Mouse (Mus musculus) kidney, adult 2 months (tissue): Measurements from ENCODE around the gene Fbl. TPM values are rescaled to one million over a fixed set of nuclear protein-coding genes. Genes with fewer than 3 reads are reported as not detected.
"Not testable (repeated sequence)": the region's sequence is repeated elsewhere in the genome, so short reads cannot be mapped to it uniquely, and the experiment has no call there.

ENCODE experiments used
- DNase-seq: peaks from one replicate; pipeline ENCODE4 v3.0.0; 2021
- H3K27ac ChIP-seq: fragments of 200-500 bp; 2 replicates; pipeline ENCODE4 v1.5.1; 2012; ENCODE audit warnings: low read depth, low read length, control low read depth, inconsistent platforms; ENCODE audit not compliant: insufficient read depth
- H3K27me3 ChIP-seq: fragments of 200-500 bp; replicated peaks from 2 replicates; pipeline ENCODE4 v1.6.1; 2012; ENCODE audit warnings: mild to moderate bottlenecking, moderate library complexity, low read length, inconsistent platforms; ENCODE audit not compliant: control insufficient read depth, insufficient read depth
- H3K36me3 ChIP-seq: fragments of 200-500 bp; 2 replicates; pipeline ENCODE4 v1.6.1; 2012; ENCODE audit warnings: mild to moderate bottlenecking, moderate library complexity, low read length, inconsistent platforms; ENCODE audit not compliant: control insufficient read depth, insufficient read depth
- H3K4me1 ChIP-seq: fragments of 200-500 bp; 2 replicates; pipeline ENCODE4 v1.6.1; 2011; ENCODE audit warnings: low read length; ENCODE audit not compliant: control insufficient read depth, insufficient read depth
- H3K4me3 ChIP-seq: fragments of 200-500 bp; 2 replicates; pipeline ENCODE4 v1.5.1; 2011; ENCODE audit warnings: mild to moderate bottlenecking, low read depth, low read length, control low read depth; ENCODE audit not compliant: insufficient read depth
- CTCF ChIP-seq: fragments of 200-500 bp; conservative IDR thresholded peaks from 2 replicates; pipeline ENCODE4 v1.5.1; 2011; ENCODE audit warnings: low read depth, mild to moderate bottlenecking, control low read depth, low read length, moderate library complexity, mixed read lengths; ENCODE audit not compliant: insufficient read depth, insufficient read length
- POLR2A ChIP-seq: fragments of 200-500 bp; IDR thresholded peaks from one replicate; pipeline ENCODE4 v1.6.1; 2011; ENCODE audit warnings: low read depth, low read length, control low read depth
- WGBS: fragments of 180-500 bp; shearing (Covaris S2); methylation state at CpG from one replicate; pipeline ENCODE4 v1.1.7; 2018; 5-methylcytosine and 5-hydroxymethylcytosine counted together
- polyA plus RNA-seq: library from polyadenylated mRNA; depleted of rRNA; stranded (reverse); fragments of >200 nt; gene quantifications from 2 replicates; pipeline ENCODE4 v1.2.3, GENCODE M21; 2012; rRNA removed

Fbl gene
- polyA plus RNA-seq, 1 experiment = 54.3 TPM

GRCm38 (mm10) chr7:28210731-28211130, 41.2 kb downstream of the Fbl start:
- no peaks in the 10 kb centered on the region for H3K4me1 ChIP-seq
- 43% methylated on average over 5 of the region's 5 CpGs for WGBS
- DNase-seq = peak; percentile 35
- no peaks in the 10 kb centered on the region for H3K27me3 ChIP-seq
- no peaks in the 10 kb centered on the region for H3K36me3 ChIP-seq
- no peak overlapping the region for H3K27ac ChIP-seq
- no peak for TF ChIP-seq POLR2A
- TF ChIP-seq CTCF = no peak; the same call in 1 of the 2 replicates
- H3K4me3 ChIP-seq = no peak overlapping the region

- no peak overlapping the region for H3K4me3 ChIP-seq
- peak; percentile 75 for DNase-seq
- 23% methylated on average over 10 of the region's 10 CpGs for whole genome bisulfite sequencing
- H3K4me1 ChIP-seq = no peaks in the 10 kb centered on the region; the same call in 1 of the 2 replicates
- H3K27ac ChIP-seq = no peak overlapping the region
- H3K36me3 ChIP-seq = no peaks in the 10 kb centered on the region
- TF ChIP-seq POLR2A (no peak), CTCF (peak; percentile 89)
- H3K27me3 ChIP-seq = no peaks in the 10 kb centered on the region
Measured at GRCm38 (mm10) chr7:28214142-28214541, 44.6 kb downstream of the Fbl start.

- not testable (repeated sequence) for H3K27me3 ChIP-seq, H3K4me3 ChIP-seq, DNase-seq, H3K36me3 ChIP-seq, H3K27ac ChIP-seq, H3K4me1 ChIP-seq
- 91% methylated on average over 2 of the region's 2 CpGs for WGBS
Measured at GRCm38 (mm10) chr7:28215950-28216349, 46.4 kb downstream of the Fbl start.

DNA sequence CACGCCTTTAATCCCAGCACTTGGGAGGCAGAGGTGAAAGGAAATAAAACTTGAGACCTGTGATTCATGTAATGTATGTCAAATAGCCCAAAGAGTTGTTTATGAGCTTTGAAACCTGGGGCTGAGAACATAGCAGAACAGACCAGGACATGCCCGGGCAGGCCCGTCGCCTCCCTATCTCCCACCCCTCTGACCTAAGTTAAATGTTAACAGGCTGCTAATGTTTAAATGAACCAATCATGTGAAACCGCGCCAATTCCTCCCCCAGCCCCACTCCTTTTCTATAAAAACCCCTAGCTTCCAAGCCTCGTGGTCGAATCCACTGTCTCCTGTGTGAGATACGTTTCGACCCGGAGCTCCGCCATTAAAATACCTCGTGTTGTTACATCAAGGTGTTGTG, 48.3 kb downstream of the Fbl start:
- H3K4me3 ChIP-seq, H3K36me3 ChIP-seq, H3K27me3 ChIP-seq, H3K4me1 ChIP-seq: not testable (repeated sequence)
- peak; percentile 42 for DNase-seq
- 55% methylated on average over 13 of the region's 13 CpGs for WGBS
- H3K27ac ChIP-seq = peak overlapping the region; percentile 5; the same call in 1 of the 2 replicates

DNA sequence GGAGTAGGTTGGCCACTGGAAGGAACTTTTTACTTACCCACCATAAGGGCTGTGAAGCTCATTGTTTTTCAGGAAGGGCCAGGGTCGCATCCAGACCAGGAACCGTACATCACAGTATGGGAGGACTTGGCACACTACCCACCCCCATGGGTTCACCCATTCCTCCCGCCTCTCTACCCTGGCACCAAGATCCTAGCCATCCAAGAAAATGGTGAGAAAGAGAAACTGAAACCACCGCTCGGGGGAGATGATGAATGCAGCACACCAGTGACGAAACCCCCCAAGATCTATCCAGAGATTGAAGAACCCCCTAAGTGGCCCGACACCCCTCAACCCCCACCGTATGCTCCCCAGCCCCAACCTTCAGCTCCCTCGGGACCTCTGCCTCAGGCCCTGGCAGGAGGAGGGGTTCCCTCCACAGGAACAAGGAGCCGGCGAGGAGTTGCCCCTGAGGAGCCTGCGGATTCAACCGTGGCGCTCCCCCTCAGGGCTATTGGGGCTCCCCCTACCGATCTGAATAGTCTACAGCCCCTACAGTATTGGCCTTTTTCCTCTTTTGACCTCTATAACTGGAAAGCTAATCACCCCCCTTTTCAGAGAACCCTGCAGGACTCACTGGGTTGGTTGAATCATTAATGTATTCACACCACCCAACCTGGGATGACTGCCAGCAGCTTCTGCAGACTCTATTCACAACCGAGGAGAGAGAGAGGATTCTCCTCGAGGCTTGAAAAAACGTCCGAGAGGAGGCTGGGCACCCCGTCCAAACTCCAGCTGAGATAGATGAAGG, 49.6 kb downstream of the Fbl start:
- not testable (repeated sequence) for H3K4me1 ChIP-seq, H3K27me3 ChIP-seq, H3K27ac ChIP-seq, H3K36me3 ChIP-seq, H3K4me3 ChIP-seq
- peak; percentile 91 for DNase-seq
- 61% methylated on average over 20 of the region's 20 CpGs for WGBS

DNA sequence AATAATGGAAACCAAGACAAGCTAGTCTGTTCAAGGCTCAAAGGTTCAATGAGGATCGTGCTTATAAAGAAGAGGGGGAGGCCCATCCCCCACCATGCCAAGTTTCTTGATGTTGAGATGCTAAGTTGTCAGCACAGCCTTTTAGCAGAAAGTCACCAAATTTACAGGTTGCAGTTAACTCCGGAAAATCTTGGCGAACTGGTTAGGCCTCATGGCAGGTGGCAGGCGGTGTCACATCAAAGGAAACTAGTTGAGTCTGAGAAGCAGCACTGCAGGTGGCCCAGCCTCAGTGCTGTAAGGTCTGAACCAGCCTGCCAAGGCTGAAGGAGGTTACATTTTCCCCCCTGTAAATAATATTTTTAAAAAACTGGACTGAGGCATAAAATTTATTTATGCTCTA, 57.3 kb downstream of the Fbl start:
- 85% methylated on average over 4 of the region's 4 CpGs for WGBS
- H3K4me3 ChIP-seq, H3K27me3 ChIP-seq, DNase-seq, H3K4me1 ChIP-seq, H3K27ac ChIP-seq, H3K36me3 ChIP-seq: not testable (repeated sequence)

GRCm38 (mm10) chr7:28227421-28227820, 57.9 kb downstream of the Fbl start:
- H3K27me3 ChIP-seq, H3K27ac ChIP-seq, H3K4me1 ChIP-seq, H3K4me3 ChIP-seq, H3K36me3 ChIP-seq: not testable (repeated sequence)
- peak; percentile 10 for DNase-seq
- WGBS = 91% methylated on average over 4 of the region's 4 CpGs

Other genes starting within 250 kb of the Fbl start
- gene Zfp974, start 240.2 kb upstream of the Fbl start, polyA plus RNA-seq = 2.1 and 2.5 TPM in 2 replicates
- gene Zfp780b, start 190.5 kb upstream of the Fbl start, polyA plus RNA-seq = 1.6 and 2.2 TPM in 2 replicates
- 0.11 and 0.29 TPM in 2 replicates for gene Zfp850, start 155.6 kb upstream of the Fbl start, polyA plus RNA-seq
- gene Psmc4, start 119.6 kb upstream of the Fbl start, polyA plus RNA-seq = 107 and 115 TPM in 2 replicates
- gene Fcgbp, start 98.5 kb upstream of the Fbl start, polyA plus RNA-seq = 7.7 and 10.3 TPM in 2 replicates
- gene 9530053A07Rik, start 40.2 kb upstream of the Fbl start, polyA plus RNA-seq = not detected in 2 replicates
- gene Dyrk1b, start 9.8 kb downstream of the Fbl start, polyA plus RNA-seq = 31.1 and 34.8 TPM in 2 replicates
- gene Eid2, start 98.2 kb downstream of the Fbl start, polyA plus RNA-seq = 5.2 and 5.7 TPM in 2 replicates
- 7.7 and 10.2 TPM in 2 replicates for gene Eid2b, start 108.0 kb downstream of the Fbl start, polyA plus RNA-seq
- gene Selenov, start 121.5 kb downstream of the Fbl start, polyA plus RNA-seq = 0.14 TPM in 1 of 2 replicates, not detected in the other
- not detected in 2 replicates for gene Dll3, start 132.5 kb downstream of the Fbl start, polyA plus RNA-seq
- 99.0 and 102 TPM in 2 replicates for gene Timm50, start 142.4 kb downstream of the Fbl start, polyA plus RNA-seq
- gene Supt5, start 169.0 kb downstream of the Fbl start, polyA plus RNA-seq = 86.8 and 88.6 TPM in 2 replicates
- gene Rps16, start 180.9 kb downstream of the Fbl start, polyA plus RNA-seq = 724 and 951 TPM in 2 replicates
- 13.5 and 14.6 TPM in 2 replicates for gene Plekhg2, start 202.9 kb downstream of the Fbl start, polyA plus RNA-seq
- 24.6 and 25.5 TPM in 2 replicates for gene Zfp36, start 210.5 kb downstream of the Fbl start, polyA plus RNA-seq
- 71.9 and 72.1 TPM in 2 replicates for gene Med29, start 223.0 kb downstream of the Fbl start, polyA plus RNA-seq
- 72.6 and 78.4 TPM in 2 replicates for gene Paf1, start 223.2 kb downstream of the Fbl start, polyA plus RNA-seq